Mouse (Mus musculus) small intestine, adult 2 months (tissue): ENCODE data around the gene Nup54.

Experiments used
- CTCF ChIP-seq: fragments of 200-500 bp; IDR thresholded peaks from 2 replicates; pipeline ENCODE4 v1.5.1; 2012; ENCODE audit warnings: low read depth, mild to moderate bottlenecking, control low read depth, inconsistent platforms, low read length, moderate library complexity, mixed read lengths; ENCODE audit not compliant: insufficient replicate concordance, insufficient read length; ENCODE audit errors: extremely low read depth
- POLR2A ChIP-seq: fragments of 200-500 bp; IDR thresholded peaks from 2 replicates; pipeline ENCODE4 v1.6.1; 2012; ENCODE audit warnings: low read depth, mild to moderate bottlenecking, control low read depth, inconsistent platforms, low read length, moderate library complexity

DNA sequence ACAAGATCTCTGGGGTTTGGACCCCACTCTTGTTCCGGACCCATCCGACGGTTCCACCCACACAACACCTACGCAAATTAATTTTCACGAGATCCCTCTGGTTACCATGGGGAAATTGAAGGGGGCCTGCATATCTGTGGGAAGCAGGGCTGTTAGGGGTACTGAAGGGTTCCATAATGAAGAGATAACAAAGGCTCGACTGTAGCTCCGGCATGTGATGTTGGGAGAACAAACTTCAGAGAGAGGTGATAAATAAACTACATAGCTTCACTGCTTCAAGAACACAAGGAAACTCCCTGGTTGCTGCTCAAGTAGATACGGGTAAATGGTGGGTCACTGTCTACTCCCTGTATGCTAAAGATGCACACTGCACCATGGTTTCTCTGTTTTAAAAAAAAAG lies 3.5 kb upstream of the Nup54 start:
- TF ChIP-seq POLR2A (no peak), CTCF (no peak)
